Mouse (Mus musculus) spleen, postnatal 4 days (tissue): Measurements from ENCODE around the gene Tbc1d13.
A peak's percentile ranks its signal among the peaks of the same experiment; 100 is the strongest.
"Not testable (repeated sequence)": the region's sequence is repeated elsewhere in the genome, so short reads cannot be mapped to it uniquely, and the experiment has no call there.

Experiments used
- DNase-seq, 2 experiments: peaks; one replicate each; pipeline ENCODE4 v3.0.0; 2022; ENCODE audit warnings: low spot score in 2 of 2

Gene Tbc1d13

GRCm38 (mm10) chr2:30177700-30178675, 44.4 kb downstream of the Tbc1d13 start, which contains the start of gene Spout1:
Gene Spout1 (minus strand): TSS chr2:30178459.
- DNase-seq: peak; percentile 94 to 96

DNA sequence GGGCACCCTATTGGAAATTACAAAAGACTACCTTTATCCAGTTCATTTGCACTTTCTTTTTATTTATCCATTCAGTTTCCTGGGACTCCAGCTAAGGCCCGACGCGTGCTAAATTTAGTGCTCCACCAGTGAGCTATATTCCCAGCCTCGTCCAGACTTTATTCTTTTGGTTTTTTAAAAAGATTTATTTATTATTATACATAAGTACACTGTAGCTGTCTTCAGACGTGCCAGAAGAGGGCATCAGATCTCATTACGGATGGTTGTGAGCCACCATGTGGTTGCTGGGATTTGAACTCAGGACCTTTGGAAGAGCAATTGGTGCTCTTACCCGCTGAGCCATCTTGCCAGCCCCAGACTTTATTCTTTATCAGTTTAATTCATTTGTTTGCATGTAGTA, 45.2 kb downstream of the Tbc1d13 start:
- not testable (repeated sequence) for DNase-seq

DNA sequence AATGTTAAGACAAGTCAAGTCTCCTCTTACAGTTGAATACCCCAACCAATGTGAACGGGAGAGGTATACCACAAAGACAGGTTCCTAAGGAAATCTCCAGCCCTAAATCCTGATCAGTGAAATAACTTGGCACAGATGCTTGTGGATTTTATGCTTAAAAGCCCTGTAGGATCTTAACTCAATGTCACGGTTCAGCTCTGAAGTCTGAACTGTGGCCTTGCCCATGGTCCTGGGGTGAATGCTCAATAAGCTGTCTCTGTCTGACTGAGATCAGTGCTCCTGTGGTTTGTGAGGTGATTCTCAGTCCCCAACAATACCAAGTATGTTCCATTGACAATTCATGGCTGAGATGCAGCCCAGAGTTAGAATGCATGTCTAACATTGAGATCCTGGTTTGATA, 48.9 kb downstream of the Tbc1d13 start:
- no peak for DNase-seq

DNA sequence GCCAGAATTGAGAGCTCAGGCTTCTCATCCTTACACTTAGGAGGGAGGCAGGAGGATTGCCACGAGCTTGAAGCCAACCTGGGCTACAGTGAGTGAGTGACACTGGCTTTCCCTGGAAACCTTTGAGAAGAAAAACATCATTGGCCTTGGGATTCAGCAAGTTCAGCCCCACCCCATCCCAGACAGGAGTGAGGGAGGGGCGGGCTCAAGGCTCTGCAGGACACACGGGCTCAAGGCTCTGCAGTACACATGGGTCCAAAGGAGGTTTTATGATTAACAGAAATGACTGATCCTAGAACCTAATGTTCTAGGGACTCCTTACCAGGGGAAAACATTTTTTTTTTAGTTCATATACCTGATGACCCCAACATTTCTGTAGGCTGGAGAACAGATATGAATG, 50.2 kb downstream of the Tbc1d13 start:
- no peak for DNase-seq

- peak in 1 of 2 experiments; percentile 48 for DNase-seq
These were observed 51.7 kb downstream of the Tbc1d13 start for GRCm38 (mm10) chr2:30185276-30185675.

DNA sequence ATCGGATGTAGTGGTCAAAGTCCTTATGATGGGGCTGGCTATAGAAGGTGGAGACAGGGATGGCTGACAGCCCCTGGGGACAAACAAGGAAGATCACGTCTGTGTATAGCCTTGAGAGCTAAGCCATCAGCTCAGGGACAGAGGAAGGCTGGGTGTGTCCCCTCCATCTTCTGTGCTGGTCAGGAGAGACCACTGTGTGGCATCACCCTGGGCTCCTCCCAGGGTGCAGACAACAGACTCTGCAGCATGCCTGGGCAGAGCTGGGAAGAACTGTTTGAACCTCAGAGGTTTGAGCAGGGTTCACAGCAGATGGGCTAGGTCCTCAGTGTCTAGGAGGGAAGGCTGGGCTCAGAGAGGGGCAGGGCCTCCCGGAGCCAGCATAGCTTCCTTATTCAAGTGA, 52.1 kb downstream of the Tbc1d13 start:
- no peak for DNase-seq

DNA sequence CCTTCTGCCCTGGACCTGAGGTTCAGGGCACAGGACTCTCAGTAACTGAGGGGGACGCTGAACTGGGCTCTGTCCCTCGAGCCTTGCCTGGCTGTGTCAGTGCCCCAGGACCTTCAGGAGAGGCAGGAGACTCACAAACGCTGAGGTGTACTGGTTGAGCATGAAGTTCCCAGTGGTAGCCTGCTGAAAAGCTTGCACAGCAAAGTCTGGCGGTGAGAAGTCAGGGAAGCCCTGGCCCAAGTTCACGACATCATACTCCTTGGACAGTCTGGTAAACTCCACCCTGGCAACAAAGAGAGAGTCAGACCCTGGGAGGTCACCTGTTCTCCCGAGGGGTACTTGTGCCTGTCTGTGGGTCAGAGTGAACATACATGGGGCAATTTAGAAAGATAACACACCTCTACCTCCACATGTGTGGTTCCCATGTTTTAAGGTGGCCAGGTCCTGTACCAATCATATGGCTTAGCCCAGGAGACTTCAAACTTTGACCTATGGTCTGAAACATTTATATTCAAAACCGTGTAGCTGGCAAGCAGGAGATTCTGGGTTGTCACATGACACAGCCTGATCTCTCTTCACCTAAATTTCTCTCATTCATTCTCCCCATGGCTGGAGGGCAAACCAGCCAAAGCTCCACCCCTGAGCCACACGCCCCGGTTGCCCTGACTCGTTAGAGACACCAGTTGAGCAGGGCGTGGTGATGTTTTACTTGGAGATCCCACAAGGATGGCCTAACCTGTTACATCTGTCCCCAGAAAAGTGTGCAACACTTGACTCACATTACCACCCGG, 58.4 kb downstream of the Tbc1d13 start:
- DNase-seq: no peak

- DNase-seq: no peak
These were observed 61.1 kb downstream of the Tbc1d13 start for GRCm38 (mm10) chr2:30194656-30195055.

- DNase-seq: no peak
These were observed 64.5 kb downstream of the Tbc1d13 start for GRCm38 (mm10) chr2:30198021-30198420.

DNA sequence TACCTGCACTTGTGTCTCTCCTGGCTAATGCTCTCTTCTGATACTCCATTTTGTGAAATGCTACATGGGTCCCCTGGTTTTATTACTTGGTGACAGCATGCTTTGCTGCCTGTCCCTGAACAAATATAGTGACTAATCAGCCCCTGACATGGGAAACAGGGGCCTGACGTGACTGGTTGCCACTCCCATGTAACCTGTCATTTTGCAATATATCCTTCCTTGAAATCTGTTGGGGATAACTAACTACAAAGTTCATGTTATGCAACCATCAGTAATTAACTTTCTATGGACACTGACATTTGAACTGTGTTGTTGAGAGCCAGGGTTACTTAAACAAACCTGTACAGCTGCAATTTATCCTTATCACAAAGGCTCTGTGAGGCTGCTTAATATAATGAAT, 66.4 kb downstream of the Tbc1d13 start:
- no peak for DNase-seq

GRCm38 (mm10) chr2:30200388-30200925, 66.9 kb downstream of the Tbc1d13 start:
- no peak for DNase-seq
